Mouse (Mus musculus) neural tube, embryonic 15.5 days (tissue): Measurements from ENCODE around the gene Sdk1. TPM values are rescaled to one million over a fixed set of nuclear protein-coding genes. Genes with fewer than 3 reads are reported as not detected.
"Not testable (repeated sequence)": the region's sequence is repeated elsewhere in the genome, so short reads cannot be mapped to it uniquely, and the experiment has no call there.

ENCODE experiments used
- ATAC-seq: fragments of 200-750 bp; cut with Nextera tagmentation; 2 replicates; pipeline ENCODE4 v1.8.0; 2017; ENCODE audit warnings: mild to moderate bottlenecking, moderate TSS enrichment, moderate library complexity; ENCODE audit not compliant: low FRiP score
- H3K27ac ChIP-seq: fragments of 300-500 bp; sonication (generic); replicated peaks from 2 replicates; pipeline ENCODE4 v1.5.1; 2015; ENCODE audit warnings: mild to moderate bottlenecking, inconsistent platforms
- H3K27me3 ChIP-seq: fragments of 300-500 bp; sonication (generic); replicated peaks from 2 replicates; pipeline ENCODE4 v1.6.1; 2015; ENCODE audit warnings: inconsistent platforms
- H3K36me3 ChIP-seq: fragments of 300-500 bp; sonication (generic); 2 replicates; pipeline ENCODE4 v1.6.1; 2015; ENCODE audit warnings: inconsistent platforms
- H3K4me1 ChIP-seq: fragments of 300-500 bp; sonication (generic); 2 replicates; pipeline ENCODE4 v1.6.1; 2015; ENCODE audit warnings: inconsistent platforms
- H3K4me2 ChIP-seq: fragments of 300-500 bp; sonication (generic); 2 replicates; pipeline ENCODE4 v1.6.1; 2015; ENCODE audit warnings: inconsistent platforms, mild to moderate bottlenecking, moderate library complexity
- H3K4me3 ChIP-seq: fragments of 300-500 bp; sonication (generic); replicated peaks from 2 replicates; pipeline ENCODE4 v1.5.1; 2015; ENCODE audit warnings: mild to moderate bottlenecking, inconsistent platforms
- H3K9ac ChIP-seq: fragments of 300-500 bp; sonication (generic); replicated peaks from 2 replicates; pipeline ENCODE4 v1.6.1; 2015; ENCODE audit warnings: mild to moderate bottlenecking, inconsistent platforms
- H3K9me3 ChIP-seq: fragments of 300-500 bp; sonication (generic); replicated peaks from 2 replicates; pipeline ENCODE4 v1.6.1; 2016; ENCODE audit warnings: inconsistent platforms
- WGBS: fragments of 180-500 bp; shearing (Covaris S2); methylation state at CpG from one replicate; pipeline ENCODE4 v1.1.7; 2015; ENCODE audit warnings: mixed read lengths; 5-methylcytosine and 5-hydroxymethylcytosine counted together
- polyA plus RNA-seq: library from polyadenylated mRNA; unstranded; fragments of >200 nt; fragmentation: Nextera tagmentation; extraction: Ambion mirVana; gene quantifications from 2 replicates; pipeline ENCODE4 v1.2.1, GENCODE M21; 2015

The Sdk1 gene
- polyA plus RNA-seq, 1 experiment from 2014 or later, result 2.7 TPM

DNA sequence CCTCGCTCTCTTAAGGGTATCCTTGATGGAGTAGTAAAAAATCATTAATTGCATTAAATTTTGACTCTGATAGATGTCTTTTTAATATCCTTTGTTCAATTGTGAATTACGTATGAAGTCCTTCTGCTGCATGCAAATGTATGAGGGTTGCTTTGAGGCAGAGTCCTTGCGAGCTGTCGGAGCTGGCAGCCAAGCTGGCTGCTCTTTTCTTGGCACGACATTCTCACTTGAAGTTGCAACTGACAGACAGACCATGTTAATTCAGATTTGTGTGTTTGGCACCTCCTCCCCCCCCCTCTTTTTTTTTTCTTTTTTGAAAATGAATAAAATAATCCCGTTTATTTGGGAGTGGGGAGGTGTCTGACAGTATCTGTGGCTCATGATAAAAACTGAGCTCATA lies 329.2 kb downstream of the Sdk1 start:
- whole genome bisulfite sequencing, result 64% methylated on average over 6 of the region's 6 CpGs
- Histone ChIP-seq H3K4me1 (peaks cover 13% of the 10 kb centered on the region), H3K9ac (no peak overlapping the region), H3K4me2 (no peak overlapping the region), H3K4me3 (no peak overlapping the region), H3K9me3 (no peaks in the 10 kb centered on the region), H3K27me3 (no peaks in the 10 kb centered on the region), H3K36me3 (no peaks in the 10 kb centered on the region), H3K27ac (no peak overlapping the region)
- no peak for ATAC-seq

DNA sequence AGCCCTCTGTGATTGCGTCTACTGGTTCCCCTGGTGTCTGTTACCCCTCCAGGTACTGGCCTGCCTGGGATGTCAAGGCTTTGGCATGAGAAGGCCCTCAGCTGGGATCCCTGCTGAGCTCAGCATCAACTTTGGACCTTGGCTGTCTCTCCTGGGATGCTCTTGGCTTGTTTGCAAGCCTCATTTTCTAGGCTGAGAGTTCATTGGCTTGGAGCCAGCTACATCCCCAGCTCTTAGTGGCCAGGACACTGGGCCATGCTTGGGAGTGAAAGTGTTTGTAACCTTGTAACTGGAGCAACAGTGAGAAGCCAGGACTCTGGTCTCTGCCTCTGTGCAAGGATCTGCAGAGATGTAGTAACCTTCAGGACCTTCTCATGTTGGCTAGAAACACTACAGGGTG lies 333.0 kb downstream of the Sdk1 start:
- H3K4me2 ChIP-seq, result no peak overlapping the region
- H3K36me3 ChIP-seq, result no peaks in the 10 kb centered on the region
- H3K27ac ChIP-seq, result no peak overlapping the region
- no peaks in the 10 kb centered on the region for H3K9me3 ChIP-seq
- ATAC-seq, result no peak
- 76% methylated on average over 1 of the region's 1 CpGs for WGBS
- no peaks in the 10 kb centered on the region for H3K27me3 ChIP-seq
- H3K4me3 ChIP-seq, result no peak overlapping the region
- H3K4me1 ChIP-seq, result peaks cover 13% of the 10 kb centered on the region
- no peak overlapping the region for H3K9ac ChIP-seq

DNA sequence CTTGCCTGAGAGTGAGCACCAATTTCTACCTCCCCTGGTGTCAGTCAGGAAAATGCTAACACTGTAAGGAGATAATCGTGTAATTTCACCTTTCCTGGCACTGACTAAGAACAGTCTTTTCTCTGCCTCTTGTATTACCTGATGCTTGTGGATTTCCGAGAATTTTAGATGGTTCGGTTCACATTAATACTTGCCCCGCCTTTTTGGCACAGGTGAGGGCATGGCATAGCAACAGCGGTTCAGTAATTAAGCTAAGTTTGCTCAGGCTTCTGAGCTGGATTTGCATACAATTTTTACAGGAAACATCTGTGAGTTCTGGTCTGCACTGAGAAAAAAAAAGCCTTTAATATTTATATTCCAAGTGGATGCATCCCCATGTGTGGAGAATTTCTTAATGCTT lies 350.0 kb downstream of the Sdk1 start:
- Histone ChIP-seq H3K9me3 (no peaks in the 10 kb centered on the region), H3K4me1 (no peaks in the 10 kb centered on the region), H3K9ac (no peak overlapping the region), H3K4me3 (no peak overlapping the region), H3K27ac (no peak overlapping the region), H3K36me3 (no peaks in the 10 kb centered on the region), H3K4me2 (no peak overlapping the region), H3K27me3 (no peaks in the 10 kb centered on the region)
- no peak for ATAC-seq
- 85% methylated on average over 5 of the region's 5 CpGs for WGBS

DNA sequence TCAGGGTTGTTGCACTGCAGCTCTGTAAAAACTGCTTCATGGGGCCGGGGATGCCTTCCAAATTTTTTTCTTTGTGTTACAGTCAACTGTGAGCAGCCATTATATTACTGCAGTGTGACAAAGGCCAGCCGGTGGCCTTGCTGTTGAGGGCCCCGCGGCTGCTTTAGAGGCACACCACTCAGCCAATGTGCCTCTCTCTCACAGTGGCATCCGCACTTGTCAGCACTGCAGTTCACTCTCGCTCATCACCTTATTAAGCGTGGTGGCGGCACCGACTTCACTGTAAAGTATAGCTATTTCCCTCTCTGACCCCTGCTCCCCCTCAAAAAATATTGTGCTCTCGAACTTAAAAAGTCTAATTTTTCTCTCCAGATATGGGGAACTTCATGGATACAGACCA lies 371.4 kb downstream of the Sdk1 start:
- 54% methylated on average over 10 of the region's 10 CpGs for WGBS
- ATAC-seq, result no peak
- Histone ChIP-seq H3K9ac (no peak overlapping the region), H3K27me3 (no peaks in the 10 kb centered on the region), H3K4me2 (no peak overlapping the region), H3K4me3 (no peak overlapping the region), H3K4me1 (peaks cover 6% of the 10 kb centered on the region; the same call in 1 of the 2 replicates), H3K27ac (no peak overlapping the region), H3K9me3 (no peaks in the 10 kb centered on the region), H3K36me3 (no peaks in the 10 kb centered on the region)

DNA sequence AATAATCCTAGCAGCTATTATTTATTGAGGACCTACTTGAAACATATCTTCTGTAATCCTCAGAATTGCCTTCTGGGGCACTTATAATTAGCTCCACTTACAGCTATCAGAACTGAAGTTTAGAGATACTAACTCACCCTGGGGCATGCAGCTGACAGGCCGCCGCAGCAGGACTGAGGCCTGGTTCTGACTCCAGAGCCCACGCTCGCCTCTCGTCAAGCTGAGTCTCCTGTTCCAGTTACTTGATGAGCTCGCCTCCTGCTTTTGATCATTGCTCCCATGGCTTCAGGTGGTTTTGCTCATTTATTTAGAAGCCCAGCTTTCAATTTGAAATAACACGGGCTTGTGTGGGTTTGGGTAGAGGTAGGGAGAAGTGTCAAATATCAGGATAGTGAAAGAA lies 374.5 kb downstream of the Sdk1 start:
- no peak overlapping the region for H3K27ac ChIP-seq
- no peaks in the 10 kb centered on the region for H3K9me3 ChIP-seq
- peaks cover 11% of the 10 kb centered on the region for H3K4me1 ChIP-seq
- 67% methylated on average over 7 of the region's 7 CpGs for WGBS
- no peaks in the 10 kb centered on the region for H3K36me3 ChIP-seq
- ATAC-seq, result no peak
- no peaks in the 10 kb centered on the region for H3K27me3 ChIP-seq
- no peak overlapping the region for H3K4me3 ChIP-seq
- H3K9ac ChIP-seq, result no peak overlapping the region
- no peak overlapping the region for H3K4me2 ChIP-seq

DNA sequence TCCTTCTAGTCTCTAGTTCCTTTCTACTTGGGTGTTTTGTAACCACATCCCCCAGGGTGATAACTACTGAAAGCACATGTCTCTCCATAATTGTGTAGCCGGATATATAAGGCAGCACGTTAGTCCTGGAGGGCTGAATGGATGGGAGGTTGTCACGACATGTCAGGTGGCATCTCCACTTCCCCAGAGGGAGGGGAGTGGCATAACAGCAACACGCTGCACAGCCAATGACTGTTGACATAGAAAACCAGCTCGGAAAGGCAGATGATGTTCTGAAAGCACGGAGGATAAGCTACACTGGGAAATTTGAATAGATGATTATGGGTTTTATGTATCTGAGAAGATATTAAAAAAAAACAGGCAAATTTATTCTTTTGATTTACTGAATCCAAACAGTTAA lies 376.4 kb downstream of the Sdk1 start:
- 0 out of 2 replicates have a peak overlapping the region, but pooled peaks have one; percentile 1 for H3K4me2 ChIP-seq
- 36% methylated on average over 6 of the region's 6 CpGs for WGBS

DNA sequence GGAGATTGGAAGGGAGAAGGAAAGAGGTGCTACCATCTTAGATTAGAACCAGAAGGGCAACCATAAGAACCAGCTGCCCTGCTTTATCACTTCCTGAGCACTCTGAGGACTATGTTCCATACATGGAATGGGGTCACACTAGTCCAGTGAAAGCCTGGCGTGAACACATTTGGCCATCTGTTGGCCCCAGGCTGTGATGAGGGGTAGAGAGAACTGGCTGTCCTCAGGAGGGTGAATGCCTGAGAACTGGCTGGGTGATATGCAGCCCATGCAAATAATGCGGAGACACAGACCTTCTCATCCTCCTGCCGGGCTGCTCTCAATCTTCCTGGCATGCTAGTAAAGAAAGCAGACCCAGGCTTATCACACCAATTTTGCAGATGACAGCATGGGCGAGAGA lies 384.1 kb downstream of the Sdk1 start:
- ATAC-seq, result no peak
- H3K4me1 ChIP-seq, result no peaks in the 10 kb centered on the region
- no peak overlapping the region for H3K4me2 ChIP-seq
- H3K9ac ChIP-seq, result no peak overlapping the region
- H3K9me3 ChIP-seq, result no peaks in the 10 kb centered on the region
- no peaks in the 10 kb centered on the region for H3K36me3 ChIP-seq
- H3K27me3 ChIP-seq, result no peaks in the 10 kb centered on the region
- no peak overlapping the region for H3K27ac ChIP-seq
- WGBS, result 72% methylated on average over 4 of the region's 4 CpGs
- no peak overlapping the region for H3K4me3 ChIP-seq

More for the DNA sequence above, 376.4 kb downstream of the Sdk1 start:
- Histone ChIP-seq H3K4me3 (no peak overlapping the region), H3K36me3 (no peaks in the 10 kb centered on the region), H3K9me3 (no peaks in the 10 kb centered on the region), H3K27ac (no peak overlapping the region), H3K9ac (no peak overlapping the region), H3K4me1 (peaks cover 11% of the 10 kb centered on the region), H3K27me3 (no peaks in the 10 kb centered on the region)
- no peak for ATAC-seq

DNA sequence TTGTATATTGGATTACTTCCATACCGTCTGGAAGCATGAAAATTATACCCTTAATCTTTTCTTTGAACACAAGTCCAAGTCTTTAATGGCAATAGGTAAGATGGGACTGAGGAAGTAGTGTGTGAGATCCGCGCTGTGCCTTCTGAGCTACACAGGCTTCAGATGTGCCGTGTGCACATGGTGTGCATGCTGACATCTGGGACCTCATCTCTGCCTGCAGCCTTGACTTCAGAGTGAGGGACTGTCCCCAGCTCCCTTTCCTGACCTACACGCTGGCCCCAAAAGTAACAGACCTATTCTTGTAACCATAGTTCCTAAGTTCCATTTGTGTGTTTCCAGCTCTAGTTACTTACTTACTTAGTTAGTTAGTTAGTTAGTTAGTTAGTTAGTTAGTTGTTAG lies 390.4 kb downstream of the Sdk1 start:
- H3K4me3 ChIP-seq, result no peak overlapping the region
- H3K4me2 ChIP-seq, result no peak overlapping the region
- no peak overlapping the region for H3K9ac ChIP-seq
- H3K36me3 ChIP-seq, result no peaks in the 10 kb centered on the region
- WGBS, result 94% methylated on average over 5 of the region's 5 CpGs
- ATAC-seq, result no peak
- no peaks in the 10 kb centered on the region for H3K4me1 ChIP-seq
- H3K27me3 ChIP-seq, result no peaks in the 10 kb centered on the region
- H3K27ac ChIP-seq, result no peak overlapping the region
- H3K9me3 ChIP-seq, result no peaks in the 10 kb centered on the region

DNA sequence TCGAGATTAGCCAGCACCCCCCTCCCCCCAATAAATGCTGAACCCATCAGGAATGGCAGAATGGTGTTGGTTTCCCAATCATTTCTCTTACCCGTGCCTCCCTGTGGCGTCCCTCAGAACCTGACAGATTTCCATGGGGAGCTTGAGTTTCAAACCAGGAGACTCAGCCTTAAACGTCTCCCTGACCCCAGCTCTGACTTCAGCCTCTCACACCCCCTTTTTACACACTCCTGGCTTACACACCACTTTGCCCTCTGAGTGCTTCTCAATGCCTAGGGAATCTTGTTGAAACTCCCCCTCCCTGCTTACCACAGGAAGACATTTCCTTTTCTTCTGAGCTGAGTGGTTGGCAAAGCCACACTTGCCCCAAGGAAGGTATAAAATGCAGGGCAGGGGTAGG lies 392.0 kb downstream of the Sdk1 start:
- no peak overlapping the region for H3K9ac ChIP-seq
- no peak for ATAC-seq
- no peaks in the 10 kb centered on the region for H3K36me3 ChIP-seq
- WGBS, result 81% methylated on average over 4 of the region's 4 CpGs
- no peaks in the 10 kb centered on the region for H3K27me3 ChIP-seq
- no peak overlapping the region for H3K4me2 ChIP-seq
- no peaks in the 10 kb centered on the region for H3K4me1 ChIP-seq
- no peaks in the 10 kb centered on the region for H3K9me3 ChIP-seq
- H3K4me3 ChIP-seq, result no peak overlapping the region
- no peak overlapping the region for H3K27ac ChIP-seq

DNA sequence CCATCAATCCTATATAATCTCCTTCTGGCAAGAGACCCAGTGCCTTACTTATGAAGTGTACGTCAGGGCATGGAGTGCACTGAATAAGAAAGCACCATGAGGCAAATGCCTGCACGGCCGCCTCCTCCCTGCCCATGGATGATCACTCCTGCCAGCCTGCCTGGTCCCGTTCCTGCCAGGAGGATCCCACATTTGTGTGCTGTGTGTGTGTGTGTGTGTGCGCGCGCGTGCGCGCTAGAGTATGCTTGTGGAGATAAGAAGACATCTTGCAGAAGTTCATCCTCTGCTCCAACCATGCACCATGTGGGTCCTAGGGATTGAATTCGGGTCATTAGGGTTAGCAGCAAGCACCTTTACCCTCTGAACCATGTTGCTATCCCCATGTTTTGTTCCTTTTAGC lies 395.1 kb downstream of the Sdk1 start:
- no peak overlapping the region for H3K27ac ChIP-seq
- H3K27me3 ChIP-seq, result no peaks in the 10 kb centered on the region
- no peaks in the 10 kb centered on the region for H3K36me3 ChIP-seq
- no peak overlapping the region for H3K9ac ChIP-seq
- H3K4me1 ChIP-seq, result no peaks in the 10 kb centered on the region
- H3K9me3 ChIP-seq, result no peaks in the 10 kb centered on the region
- H3K4me3 ChIP-seq, result no peak overlapping the region
- ATAC-seq, result no peak
- no peak overlapping the region for H3K4me2 ChIP-seq
- 90% methylated on average over 11 of the region's 11 CpGs for WGBS

DNA sequence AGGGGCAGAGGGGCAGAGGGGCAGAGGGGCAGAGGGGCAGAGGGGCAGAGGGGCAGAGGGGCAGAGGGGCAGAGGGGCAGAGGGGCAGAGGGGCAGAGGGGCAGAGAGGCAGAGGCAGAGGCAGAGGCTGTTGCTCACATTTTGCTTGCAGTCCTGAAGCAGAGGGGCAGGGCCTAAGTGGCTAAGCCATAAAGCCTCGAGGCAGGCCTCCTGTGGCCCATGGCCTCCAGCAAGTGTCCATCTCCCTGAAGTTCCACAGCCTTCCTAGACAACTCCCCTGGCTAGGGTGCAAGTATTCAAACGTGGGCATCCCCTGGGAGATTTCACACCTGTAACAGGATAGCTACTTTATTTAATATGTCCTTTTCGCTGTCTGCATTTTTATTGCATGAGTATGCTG lies 395.8 kb downstream of the Sdk1 start:
- ATAC-seq, H3K9me3 ChIP-seq, H3K4me2 ChIP-seq, H3K27ac ChIP-seq, H3K9ac ChIP-seq, H3K27me3 ChIP-seq, H3K4me1 ChIP-seq, H3K4me3 ChIP-seq, H3K36me3 ChIP-seq: not testable (repeated sequence)
- WGBS, result 62% methylated on average over 3 of the region's 3 CpGs

DNA sequence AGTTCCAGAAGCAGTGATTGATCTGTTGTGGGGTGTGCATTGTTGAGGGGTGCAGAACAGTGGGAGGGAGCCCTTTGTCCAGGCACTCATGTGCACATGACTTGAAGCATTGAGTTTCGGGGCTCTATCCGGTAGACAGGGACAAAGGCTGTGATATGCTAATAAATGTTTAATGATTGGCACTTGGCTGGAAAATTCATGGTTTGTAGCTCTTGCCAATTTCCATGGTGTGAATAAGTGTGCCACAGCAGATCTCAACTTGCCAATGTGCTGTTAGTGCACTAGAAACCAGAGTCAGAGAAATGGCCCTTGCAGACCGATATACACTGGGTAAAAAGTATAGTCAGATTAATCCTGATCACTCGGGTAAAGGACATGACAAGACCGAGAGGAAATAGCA lies 404.4 kb downstream of the Sdk1 start:
- no peaks in the 10 kb centered on the region for H3K27me3 ChIP-seq
- no peak overlapping the region for H3K4me3 ChIP-seq
- no peak overlapping the region for H3K27ac ChIP-seq
- no peaks in the 10 kb centered on the region for H3K9me3 ChIP-seq
- H3K4me2 ChIP-seq, result no peak overlapping the region
- H3K4me1 ChIP-seq, result no peaks in the 10 kb centered on the region
- 82% methylated on average over 5 of the region's 5 CpGs for WGBS
- no peaks in the 10 kb centered on the region for H3K36me3 ChIP-seq
- ATAC-seq, result no peak
- no peak overlapping the region for H3K9ac ChIP-seq

DNA sequence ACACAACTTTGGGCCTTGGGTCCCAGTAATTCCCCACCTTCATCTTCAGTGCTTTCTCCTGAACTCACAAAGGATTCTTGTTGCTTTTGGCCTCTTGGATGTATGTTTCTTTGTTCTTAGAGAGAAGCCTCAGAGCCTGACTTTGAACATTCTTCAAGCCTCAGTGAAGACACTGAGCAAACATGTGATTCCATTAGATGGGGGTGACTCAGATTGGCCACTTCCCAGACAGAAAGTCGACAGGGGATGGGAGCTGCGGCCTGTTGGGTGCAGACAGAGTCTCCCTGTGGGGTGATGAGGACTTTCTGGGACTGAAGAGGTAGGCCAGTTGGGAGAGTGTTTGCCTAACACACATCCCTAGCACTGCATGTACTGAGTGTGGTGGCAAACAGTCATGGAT lies 405.3 kb downstream of the Sdk1 start:
- no peak overlapping the region for H3K9ac ChIP-seq
- no peaks in the 10 kb centered on the region for H3K27me3 ChIP-seq
- H3K36me3 ChIP-seq, result no peaks in the 10 kb centered on the region
- ATAC-seq, result no peak
- no peaks in the 10 kb centered on the region for H3K4me1 ChIP-seq
- no peaks in the 10 kb centered on the region for H3K9me3 ChIP-seq
- H3K27ac ChIP-seq, result no peak overlapping the region
- no peak overlapping the region for H3K4me3 ChIP-seq
- H3K4me2 ChIP-seq, result no peak overlapping the region
- 80% methylated on average over 2 of the region's 2 CpGs for WGBS
